9 mouse cellular contexts compared by ENCODE assay signal in genomic region chr17:81419802-81420459, GRCm38 (mm10). TPM values are rescaled to one million over a fixed set of nuclear protein-coding genes. Genes with fewer than 3 reads are reported as not detected.
DNase-seq lines count a peak whose midpoint lies in the region; ATAC-seq lines count a peak whose summit lies in the region.
"Had no signal": no experiment of that assay in that cellular context is flagged by ENCODE, and none has a peak within 500 bp of the region (broad histone marks: within the 10 kb centered on the region; RNA-seq: fewer than 3 reads in every experiment).

No protein-coding gene starts in this region.

- no peaks in the 10 kb centered on the region; the same call in 1 of the 2 replicates for H3K36me3 ChIP-seq in hindbrain, embryonic 14.5 days (replicated peaks; ENCODE audit: control insufficient read depth, insufficient read depth)

- no peaks in the 10 kb centered on the region for H3K9me3 ChIP-seq in hindbrain, embryonic 14.5 days (ENCODE audit: control insufficient read depth, low read length)

- H3K4me1 ChIP-seq in hindbrain, embryonic 14.5 days (replicated peaks; ENCODE audit: control insufficient read depth, insufficient read depth, low read length) = peaks cover 5% of the 10 kb centered on the region; the same call in 1 of the 2 replicates

- ATAC-seq in cerebellum, adult (ENCODE audit: insufficient number of reproducible peaks, low FRiP score, low TSS enrichment) = peak; percentile 54; the same call in 1 of the 2 replicates
- ATAC-seq in common myeloid progenitor, adult 5-6 weeks (replicated peaks; ENCODE audit: low read depth, poor library complexity, severe bottlenecking) = peak; percentile 40; the same call in 1 of the 2 replicates
- ATAC-seq in hindbrain, embryonic 14.5 days (ENCODE audit: low FRiP score) = peak; percentile 79; the same call in 1 of the 2 replicates
- no peak for ATAC-seq in monocyte, adult 5-6 weeks (replicated peaks; ENCODE audit: insufficient number of reproducible peaks, low FRiP score, low TSS enrichment, poor library complexity, severe bottlenecking)

- 0 out of 2 replicates have a peak overlapping the region, but pooled peaks have one; percentile 6 for H3K9ac ChIP-seq in hindbrain, embryonic 14.5 days

- H3K27me3 ChIP-seq in hindbrain, embryonic 14.5 days (ENCODE audit: control insufficient read depth, insufficient read depth, low read length) = no peaks in the 10 kb centered on the region

- H3K4me2 ChIP-seq in hindbrain, embryonic 14.5 days (replicated peaks) = no peak overlapping the region

- 45% methylated on average over 10 of the region's 10 CpGs for WGBS in hindbrain, embryonic 14.5 days

- peak overlapping the region; percentile 55 for H3K27ac ChIP-seq in hindbrain, embryonic 14.5 days

- no peak for DNase-seq in cerebellum, adult 9-10 months
- DNase-seq in hindbrain, embryonic 14.5 days (ENCODE audit: low spot score) = peak; percentile 48
- peak; percentile 51 for DNase-seq in mesoderm, embryonic 11.5 days (ENCODE audit: low read depth, low spot score)
- DNase-seq in adrenal gland, postnatal 14 days = no peak
- no peak for DNase-seq in ovary, postnatal 36 days (ENCODE audit: low spot score)

- no peak overlapping the region for H3K4me3 ChIP-seq in hindbrain, embryonic 14.5 days (replicated peaks; ENCODE audit: low read length)

RNA-seq across cellular contexts. Expression of gene Gm11096, which starts 21.6 kb away (rescaled TPM):
- not detected in 2 replicates for total RNA-seq in common myeloid progenitor, adult 5-6 weeks (2017)
- not detected in 2 replicates for polyA plus RNA-seq in hindbrain, embryonic 14.5 days (2014; fragmentation: Nextera tagmentation; extraction: Ambion mirVana)
- not detected in 3 replicates for total RNA-seq in monocyte, adult 5-6 weeks (2017)
- not detected in 2 replicates for total RNA-seq in adrenal gland, postnatal 14 days (2021)
- polyA plus RNA-seq: intestine, embryonic 14.5 days had no signal

Comparison
In these comparisons a context has a peak if more than half of its experiments do, and no peak if none do; other contexts are left out.
1. DNase-seq: peak in hindbrain, embryonic 14.5 days (single experiment) and mesoderm, embryonic 11.5 days (single experiment); none in cerebellum, adult 9-10 months (single experiment), adrenal gland, postnatal 14 days (single experiment) and ovary, postnatal 36 days (single experiment).